Mouse (Mus musculus) kidney, embryonic 15.5 days (tissue): ENCODE measurements at regions not wholly inside any gene's neighbourhood (a gene's known extent, or its start where the extent isn't known, plus 50 kb on each side); places are given as distances from the start of the nearest gene placed in this dataset.

ENCODE experiments used
- ATAC-seq: fragments of 200-750 bp; cut with Nextera tagmentation; replicated peaks from 2 replicates; pipeline ENCODE4 v1.8.0; 2017; ENCODE audit warnings: moderate TSS enrichment; ENCODE audit not compliant: low FRiP score
- H3K27ac ChIP-seq: fragments of 300-500 bp; sonication (generic); 2 replicates; pipeline ENCODE4 v1.5.1; 2015; ENCODE audit warnings: mild to moderate bottlenecking, inconsistent platforms
- H3K27me3 ChIP-seq: fragments of 300-500 bp; sonication (generic); 2 replicates; pipeline ENCODE4 v1.6.1; 2015; ENCODE audit warnings: inconsistent platforms
- H3K36me3 ChIP-seq: fragments of 300-500 bp; sonication (generic); 2 replicates; pipeline ENCODE4 v1.6.1; 2015; ENCODE audit warnings: inconsistent platforms
- H3K4me1 ChIP-seq: fragments of 300-500 bp; sonication (generic); 2 replicates; pipeline ENCODE4 v1.6.1; 2015; ENCODE audit warnings: inconsistent platforms
- H3K4me2 ChIP-seq: fragments of 300-500 bp; sonication (generic); 2 replicates; pipeline ENCODE4 v1.6.1; 2015; ENCODE audit warnings: moderate library complexity, mild to moderate bottlenecking, inconsistent platforms
- H3K4me3 ChIP-seq: fragments of 300-500 bp; sonication (generic); replicated peaks from 2 replicates; pipeline ENCODE4 v1.5.1; 2015; ENCODE audit warnings: mild to moderate bottlenecking, inconsistent platforms
- H3K9ac ChIP-seq: fragments of 300-500 bp; sonication (generic); 2 replicates; pipeline ENCODE4 v1.6.1; 2015; ENCODE audit warnings: mild to moderate bottlenecking, inconsistent platforms
- H3K9me3 ChIP-seq: fragments of 300-500 bp; sonication (generic); replicated peaks from 2 replicates; pipeline ENCODE4 v1.6.1; 2016; ENCODE audit warnings: inconsistent platforms
- WGBS: fragments of 180-500 bp; shearing (Covaris S2); methylation state at CpG from one replicate; pipeline ENCODE4 v1.1.7; 2015; ENCODE audit warnings: mixed read lengths; 5-methylcytosine and 5-hydroxymethylcytosine counted together

- 69% methylated on average over 18 of the region's 18 CpGs for WGBS
- Histone ChIP-seq H3K4me1 (peaks cover 8% of the 10 kb centered on the region), H3K9ac (no peak overlapping the region), H3K27me3 (no peaks in the 10 kb centered on the region), H3K4me3 (no peak overlapping the region), H3K9me3 (no peaks in the 10 kb centered on the region), H3K36me3 (no peaks in the 10 kb centered on the region), H3K4me2 (no peak overlapping the region), H3K27ac (no peak overlapping the region)
- ATAC-seq, result no peak
Measured at GRCm38 (mm10) chr10:31012669-31013358, 170.2 kb upstream of the Hey2 start.

- Histone ChIP-seq H3K4me2 (no peak overlapping the region), H3K27me3 (no peaks in the 10 kb centered on the region), H3K4me1 (peaks cover 8% of the 10 kb centered on the region), H3K9me3 (no peaks in the 10 kb centered on the region), H3K27ac (no peak overlapping the region), H3K4me3 (no peak overlapping the region), H3K36me3 (no peaks in the 10 kb centered on the region), H3K9ac (no peak overlapping the region)
- ATAC-seq, result peak; percentile 80
- 14% methylated on average over 1 of the region's 1 CpGs for WGBS
Measured at GRCm38 (mm10) chr10:31009955-31010254, 167.3 kb upstream of the Hey2 start.

DNA sequence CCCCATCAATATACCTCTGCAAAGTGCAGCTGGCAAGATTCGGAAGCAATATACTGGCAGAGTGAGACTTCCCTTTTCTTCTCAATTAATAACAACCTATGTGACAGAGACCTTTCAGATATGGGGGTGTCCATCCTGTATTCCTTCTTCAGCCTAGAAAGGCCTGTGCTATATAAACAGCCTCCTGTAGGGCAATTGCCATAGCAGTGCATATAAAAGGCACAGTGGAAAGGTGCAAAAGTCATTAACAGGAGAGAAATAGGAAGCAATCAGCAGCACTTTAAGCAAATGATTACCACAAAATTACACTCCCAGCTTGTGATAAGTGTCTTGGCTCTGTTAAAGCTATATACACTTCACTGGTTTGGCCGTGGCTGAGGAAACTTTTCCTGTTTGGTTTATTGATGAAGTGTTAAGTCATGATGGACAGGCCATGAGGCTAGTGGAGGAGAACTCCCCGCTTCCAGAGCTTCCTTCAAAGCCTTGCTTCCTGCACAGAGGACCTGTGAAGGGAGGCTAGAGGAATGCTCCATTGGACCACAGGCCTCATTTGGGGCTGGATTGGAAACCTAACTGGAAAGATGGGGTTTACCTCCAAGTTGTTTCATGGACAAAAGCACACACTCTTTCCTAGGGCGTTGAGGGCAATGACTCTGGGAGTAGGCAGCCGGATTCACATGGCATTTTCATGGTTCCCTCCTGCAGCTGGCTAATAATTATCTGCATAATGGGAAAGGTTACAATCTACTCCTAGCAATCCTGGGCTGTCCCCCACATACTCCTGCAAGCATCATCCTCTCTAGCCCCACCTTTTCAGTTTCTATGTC lies 166.7 kb upstream of the Hey2 start:
- 36% methylated on average over 5 of the region's 5 CpGs for WGBS
- ATAC-seq, result peak; percentile 63

DNA sequence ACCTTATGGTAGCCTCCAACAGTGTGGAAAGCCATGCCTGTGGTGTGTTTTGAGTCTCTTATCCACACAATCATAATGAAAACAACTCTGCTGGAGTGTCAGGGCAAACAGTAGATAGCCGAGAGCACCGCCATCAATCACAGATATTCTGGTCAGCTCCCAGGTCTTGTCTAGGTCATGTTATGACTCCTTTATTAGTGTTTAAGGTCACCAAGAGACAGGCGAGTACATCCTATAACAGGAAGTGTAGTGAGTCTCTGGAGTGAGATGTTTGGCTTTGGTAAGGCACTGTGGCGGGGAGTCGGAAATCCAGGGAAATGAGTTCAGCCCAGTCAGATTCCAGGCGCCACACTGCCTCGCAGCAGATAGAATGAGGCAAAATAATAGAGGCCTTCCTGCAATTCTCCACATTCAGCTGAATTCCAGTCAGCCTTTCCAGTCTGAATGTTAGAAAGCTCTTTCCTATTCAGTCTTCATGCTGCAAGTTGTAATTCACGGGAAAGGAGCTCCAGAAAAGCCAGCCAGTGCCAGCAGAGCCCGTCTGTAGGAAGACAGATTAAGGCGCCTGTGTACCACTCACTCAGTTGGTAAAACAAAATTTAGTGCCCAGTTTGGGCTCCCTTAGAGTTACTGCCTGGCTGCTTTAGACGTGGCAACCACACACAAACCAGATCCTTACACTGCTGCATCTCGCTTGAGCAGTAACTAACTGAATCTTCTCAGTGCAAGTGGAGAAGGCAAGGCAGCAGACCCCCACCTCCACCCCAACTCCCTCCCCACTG lies 155.8 kb upstream of the Hey2 start:
- Histone ChIP-seq H3K9ac (no peak overlapping the region), H3K4me2 (no peak overlapping the region), H3K4me1 (no peaks in the 10 kb centered on the region), H3K36me3 (no peaks in the 10 kb centered on the region), H3K4me3 (no peak overlapping the region), H3K9me3 (no peaks in the 10 kb centered on the region), H3K27ac (peak overlapping the region; percentile 37; the same call in 1 of the 2 replicates), H3K27me3 (no peaks in the 10 kb centered on the region)
- ATAC-seq, result 0 out of 2 replicates have a peak, but pooled peaks have one; percentile 40
- WGBS, result 44% methylated on average over 12 of the region's 12 CpGs

More for the DNA sequence above, 166.7 kb upstream of the Hey2 start:
- Histone ChIP-seq H3K4me1 (peaks cover 8% of the 10 kb centered on the region), H3K9ac (no peak overlapping the region), H3K4me3 (no peak overlapping the region), H3K9me3 (no peaks in the 10 kb centered on the region), H3K4me2 (no peak overlapping the region), H3K27ac (no peak overlapping the region), H3K27me3 (no peaks in the 10 kb centered on the region), H3K36me3 (no peaks in the 10 kb centered on the region)

- H3K4me2 ChIP-seq, result no peak overlapping the region
- no peak for ATAC-seq
- no peak overlapping the region for H3K27ac ChIP-seq
- no peaks in the 10 kb centered on the region for H3K9me3 ChIP-seq
- whole genome bisulfite sequencing, result 66% methylated on average over 3 of the region's 3 CpGs
- no peak overlapping the region for H3K4me3 ChIP-seq
- no peak overlapping the region for H3K9ac ChIP-seq
- H3K4me1 ChIP-seq, result no peaks in the 10 kb centered on the region
- H3K27me3 ChIP-seq, result no peaks in the 10 kb centered on the region
- H3K36me3 ChIP-seq, result no peaks in the 10 kb centered on the region
Measured at GRCm38 (mm10) chr10:30992167-30992566, 149.6 kb upstream of the Hey2 start.

- ATAC-seq, result peak; percentile 93
- H3K4me3 ChIP-seq, result peak overlapping the region; percentile 22
- peak overlapping the region; percentile 42 for H3K27ac ChIP-seq
- no peak overlapping the region for H3K9ac ChIP-seq
- H3K9me3 ChIP-seq, result no peaks in the 10 kb centered on the region
- no peaks in the 10 kb centered on the region for H3K27me3 ChIP-seq
- H3K4me1 ChIP-seq, result peaks cover 11% of the 10 kb centered on the region; the same call in 1 of the 2 replicates
- peak overlapping the region; percentile 52 for H3K4me2 ChIP-seq
- WGBS, result 3% methylated on average over 8 of the region's 8 CpGs
- H3K36me3 ChIP-seq, result no peaks in the 10 kb centered on the region
Measured at GRCm38 (mm10) chr10:30980279-30980968, 137.8 kb upstream of the Hey2 start.

GRCm38 (mm10) chr10:30979766-30980165 lies 137.2 kb upstream of the Hey2 start:
- Histone ChIP-seq H3K36me3 (no peaks in the 10 kb centered on the region), H3K27ac (peak overlapping the region; percentile 42), H3K4me1 (peaks cover 11% of the 10 kb centered on the region; the same call in 1 of the 2 replicates), H3K9ac (no peak overlapping the region), H3K9me3 (no peaks in the 10 kb centered on the region), H3K4me2 (peak overlapping the region; percentile 52), H3K27me3 (no peaks in the 10 kb centered on the region), H3K4me3 (peak overlapping the region; percentile 22)
- ATAC-seq, result no peak
- WGBS, result 17% methylated on average over 3 of the region's 3 CpGs

GRCm38 (mm10) chr10:30966176-30966575 lies 123.6 kb upstream of the Hey2 start:
- H3K4me2 ChIP-seq, result no peak overlapping the region
- no peaks in the 10 kb centered on the region for H3K27me3 ChIP-seq
- H3K36me3 ChIP-seq, result no peaks in the 10 kb centered on the region
- H3K4me1 ChIP-seq, result no peaks in the 10 kb centered on the region
- ATAC-seq, result no peak
- H3K4me3 ChIP-seq, result no peak overlapping the region
- WGBS, result 100% methylated on average over 1 of the region's 1 CpGs
- no peak overlapping the region for H3K9ac ChIP-seq
- no peaks in the 10 kb centered on the region for H3K9me3 ChIP-seq
- H3K27ac ChIP-seq, result no peak overlapping the region

DNA sequence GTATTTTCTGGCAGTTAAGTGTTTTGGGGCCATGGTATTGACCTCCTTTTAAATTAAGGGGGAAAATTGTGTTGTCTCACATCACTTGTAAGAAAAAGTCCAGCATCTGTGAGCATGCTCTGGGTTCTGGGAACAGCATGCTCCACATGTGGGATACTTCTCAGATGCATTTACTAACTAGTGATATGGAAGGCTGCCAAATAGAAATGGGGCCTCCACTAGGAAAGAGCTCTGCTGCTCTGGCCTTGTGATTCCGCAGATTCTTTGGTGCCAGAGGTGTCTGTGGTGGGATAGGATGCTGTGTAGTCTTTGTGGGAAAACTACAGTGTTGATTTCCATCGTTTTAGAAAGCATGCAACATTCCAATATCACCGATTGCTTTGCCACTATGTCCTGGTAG lies 111.2 kb upstream of the Hey2 start:
- 84% methylated on average over 3 of the region's 3 CpGs for WGBS
- Histone ChIP-seq H3K36me3 (no peaks in the 10 kb centered on the region), H3K27ac (no peak overlapping the region), H3K9me3 (no peaks in the 10 kb centered on the region), H3K9ac (no peak overlapping the region), H3K27me3 (no peaks in the 10 kb centered on the region), H3K4me3 (no peak overlapping the region), H3K4me1 (no peaks in the 10 kb centered on the region), H3K4me2 (no peak overlapping the region)
- no peak for ATAC-seq

DNA sequence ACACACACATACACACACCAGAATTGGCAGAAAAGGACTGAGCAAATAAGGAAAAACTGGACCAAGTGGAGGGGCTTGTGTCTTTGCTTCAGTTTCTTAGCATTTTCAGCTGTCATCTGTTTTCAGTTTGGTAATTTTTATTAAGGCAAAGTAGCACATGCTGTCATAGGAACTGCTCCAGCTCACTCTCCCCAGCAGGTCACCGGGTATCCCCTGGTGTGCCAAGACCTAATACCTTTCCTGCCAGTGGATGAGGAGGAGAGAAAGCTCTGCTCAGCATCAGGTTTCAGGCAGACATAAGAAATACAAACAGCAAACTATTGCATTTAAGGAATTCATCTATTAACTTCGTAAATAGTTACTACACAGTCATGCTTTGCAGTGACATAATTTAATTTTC lies 109.8 kb upstream of the Hey2 start:
- H3K27me3 ChIP-seq, result no peaks in the 10 kb centered on the region
- H3K4me1 ChIP-seq, result no peaks in the 10 kb centered on the region
- WGBS, result 53% methylated on average over 2 of the region's 2 CpGs
- H3K27ac ChIP-seq, result no peak overlapping the region
- ATAC-seq, result no peak
- H3K4me3 ChIP-seq, result no peak overlapping the region
- H3K9me3 ChIP-seq, result no peaks in the 10 kb centered on the region
- H3K4me2 ChIP-seq, result no peak overlapping the region
- no peaks in the 10 kb centered on the region for H3K36me3 ChIP-seq
- H3K9ac ChIP-seq, result no peak overlapping the region

- ATAC-seq, result no peak
Measured at GRCm38 (mm10) chr10:30946601-30947000, 104.0 kb upstream of the Hey2 start.

More at GRCm38 (mm10) chr10:30946601-30947000, 104.0 kb upstream of the Hey2 start:
- no peak overlapping the region for H3K4me2 ChIP-seq
- no peaks in the 10 kb centered on the region for H3K27me3 ChIP-seq
- WGBS, result 76% methylated on average over 4 of the region's 4 CpGs
- no peaks in the 10 kb centered on the region for H3K9me3 ChIP-seq
- no peaks in the 10 kb centered on the region for H3K36me3 ChIP-seq
- no peak overlapping the region for H3K27ac ChIP-seq
- no peak overlapping the region for H3K9ac ChIP-seq
- H3K4me3 ChIP-seq, result no peak overlapping the region
- H3K4me1 ChIP-seq, result no peaks in the 10 kb centered on the region
